Mouse (Mus musculus): ENCODE measurements around the gene Clip2.
A peak's percentile ranks its signal among the peaks of the same experiment; 100 is the strongest.
"Not testable (repeated sequence)": the region's sequence is repeated elsewhere in the genome, so short reads cannot be mapped to it uniquely, and the experiment has no call there.

Clip2 gene

DNA sequence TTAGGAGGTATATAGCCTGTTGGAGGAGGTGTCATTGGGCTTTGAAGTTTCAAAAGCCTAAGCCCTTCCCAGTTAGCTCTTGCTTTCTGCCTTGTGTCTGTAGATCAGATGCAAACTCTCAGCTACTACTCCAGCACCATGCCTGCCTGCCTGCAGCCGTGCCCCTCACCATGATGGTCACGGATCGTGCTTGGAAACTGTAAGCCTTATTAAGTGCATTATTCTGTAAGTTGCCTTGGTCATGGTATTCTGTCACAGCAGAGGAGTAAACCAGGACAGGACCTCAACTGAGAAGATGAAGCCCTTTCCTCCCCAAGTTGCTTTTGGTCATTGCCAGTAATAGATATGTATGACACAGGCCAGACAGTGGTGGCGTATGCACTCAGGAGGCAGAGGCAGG, 63.6 kb downstream of the Clip2 start:
- DNase-seq (ENCODE audit: low spot score) = no peak

GRCm38 (mm10) chr5:134488042-134488441, 64.2 kb downstream of the Clip2 start:
- DNase-seq (ENCODE audit: low spot score) = no peak

GRCm38 (mm10) chr5:134485900-134486665, 66.2 kb downstream of the Clip2 start:
- peak; percentile 68 for DNase-seq (ENCODE audit: low spot score)

- DNase-seq (ENCODE audit: low spot score) = no peak
Observed at GRCm38 (mm10) chr5:134485183-134485730, 67.0 kb downstream of the Clip2 start.

DNA sequence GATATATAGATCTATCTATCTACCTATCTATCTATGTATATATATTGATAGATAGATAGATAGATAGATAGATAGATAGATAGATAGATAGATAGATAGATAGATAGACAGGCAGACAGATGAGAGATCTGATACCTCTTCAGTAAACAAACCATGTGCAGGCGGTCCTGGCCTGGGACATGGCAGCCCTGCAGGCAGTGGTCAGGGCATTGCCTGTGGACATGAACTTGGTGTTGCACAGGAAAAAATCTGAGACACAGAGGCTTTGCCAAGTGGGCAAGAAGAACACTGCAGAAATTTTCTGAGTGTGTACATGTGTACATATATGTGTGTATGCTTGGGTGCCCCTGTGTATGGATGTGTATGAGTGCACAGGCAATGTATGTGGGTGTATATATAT, 68.9 kb downstream of the Clip2 start:
- no peak for DNase-seq (ENCODE audit: low spot score)

DNA sequence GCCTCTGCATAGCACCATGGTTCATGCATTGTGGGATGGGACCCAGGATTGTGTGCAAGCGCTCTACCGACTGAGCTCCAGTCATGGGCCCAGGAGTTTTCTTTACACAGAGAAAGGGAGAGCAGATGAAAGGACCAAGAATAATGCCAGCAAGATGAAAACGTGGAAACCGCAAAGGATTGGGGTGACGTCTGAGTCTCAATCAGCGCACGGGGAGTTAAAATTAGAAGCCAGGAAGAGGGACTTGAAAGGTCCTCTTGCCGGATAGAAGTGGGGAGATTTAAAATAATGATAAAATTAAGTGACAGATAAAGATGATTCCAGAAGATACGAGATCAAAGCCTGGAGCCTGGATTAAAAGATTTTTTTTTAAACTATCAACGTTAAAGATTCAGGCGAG, 69.9 kb downstream of the Clip2 start:
- DNase-seq (ENCODE audit: low spot score) = no peak

DNA sequence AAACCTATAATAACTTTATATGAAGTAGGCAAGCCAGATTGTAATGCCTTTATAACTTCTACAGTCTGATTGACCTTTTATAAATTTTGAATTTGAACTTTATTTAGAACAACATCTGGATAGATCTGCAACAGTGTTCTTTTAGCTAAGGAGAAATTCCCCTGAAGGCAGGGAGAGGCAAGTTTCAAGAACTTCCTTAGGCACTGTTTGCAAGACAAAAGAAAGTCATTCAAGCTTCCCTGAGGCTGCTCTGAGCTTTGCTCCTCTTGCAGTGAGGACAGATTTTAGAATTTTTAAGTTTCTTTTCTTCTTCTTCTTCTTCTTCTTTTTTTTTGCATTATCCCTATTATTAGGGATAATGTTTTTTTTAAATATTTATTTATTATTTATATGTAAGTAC, 73.3 kb downstream of the Clip2 start:
- not testable (repeated sequence) for DNase-seq (ENCODE audit: low spot score)

DNA sequence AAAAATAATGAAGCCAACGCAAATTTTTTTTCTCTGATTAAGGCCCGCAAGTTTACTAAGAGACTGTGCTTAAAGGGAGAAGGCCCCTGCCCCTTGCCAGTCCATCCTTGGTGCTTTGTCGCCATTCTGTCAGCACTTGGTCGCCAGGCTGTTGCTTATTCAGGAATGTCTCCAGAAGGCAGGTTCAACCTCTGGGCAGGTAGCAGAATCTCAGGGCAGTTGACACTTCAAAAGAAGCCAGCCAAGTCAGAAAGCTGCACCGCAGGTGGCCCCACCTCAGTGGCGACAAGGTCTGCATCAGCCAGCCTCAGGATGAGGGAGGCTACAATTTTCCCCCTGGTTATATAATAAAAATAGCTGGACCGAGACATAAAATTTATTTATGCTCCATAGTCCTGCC, 76.5 kb downstream of the Clip2 start:
- DNase-seq (ENCODE audit: low spot score) = not testable (repeated sequence)

- no peak for DNase-seq (ENCODE audit: low spot score)
Observed at GRCm38 (mm10) chr5:134475006-134475605, 77.1 kb downstream of the Clip2 start.

GRCm38 (mm10) chr5:134473902-134474301, 78.3 kb downstream of the Clip2 start:
- no peak for DNase-seq (ENCODE audit: low spot score)

DNA sequence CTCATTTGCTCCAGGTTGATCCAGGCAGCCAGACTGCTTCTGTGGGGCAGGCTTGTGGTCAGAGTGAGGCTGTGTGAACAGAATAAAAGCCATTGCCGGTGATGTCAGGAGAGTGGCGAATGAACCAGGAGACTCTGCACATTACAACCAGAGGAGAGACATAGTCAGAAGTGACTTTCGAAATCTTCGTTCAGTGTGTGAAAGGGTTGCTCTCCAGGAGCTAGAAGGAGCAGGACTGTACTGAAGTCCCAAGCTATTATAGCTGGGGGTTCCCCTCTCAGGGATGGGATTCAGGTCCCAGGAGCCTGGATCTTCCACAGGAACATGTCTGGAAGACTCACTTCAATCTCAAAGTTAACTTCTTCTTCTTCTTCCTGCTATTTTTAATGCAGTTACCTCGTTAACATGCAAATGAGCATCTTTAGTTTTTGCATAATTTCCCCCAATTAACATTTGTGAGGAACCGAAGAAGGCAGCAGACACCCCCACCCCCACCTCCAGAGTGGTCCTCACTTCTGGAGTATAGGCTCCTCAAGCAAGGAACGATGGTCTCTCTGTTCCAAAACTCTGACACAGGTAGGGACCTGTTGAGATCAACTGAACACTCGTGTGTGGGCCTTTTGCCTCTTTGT, 81.6 kb downstream of the Clip2 start:
- no peak for DNase-seq (ENCODE audit: low spot score)

- DNase-seq (ENCODE audit: low spot score) = no peak
Observed at GRCm38 (mm10) chr5:134469559-134470150, 82.6 kb downstream of the Clip2 start.

- no peak for DNase-seq (ENCODE audit: low spot score)
Observed at GRCm38 (mm10) chr5:134468158-134468765, 84.0 kb downstream of the Clip2 start.

- DNase-seq (ENCODE audit: low spot score) = no peak
Observed at GRCm38 (mm10) chr5:134467030-134467549, 85.1 kb downstream of the Clip2 start.

DNA sequence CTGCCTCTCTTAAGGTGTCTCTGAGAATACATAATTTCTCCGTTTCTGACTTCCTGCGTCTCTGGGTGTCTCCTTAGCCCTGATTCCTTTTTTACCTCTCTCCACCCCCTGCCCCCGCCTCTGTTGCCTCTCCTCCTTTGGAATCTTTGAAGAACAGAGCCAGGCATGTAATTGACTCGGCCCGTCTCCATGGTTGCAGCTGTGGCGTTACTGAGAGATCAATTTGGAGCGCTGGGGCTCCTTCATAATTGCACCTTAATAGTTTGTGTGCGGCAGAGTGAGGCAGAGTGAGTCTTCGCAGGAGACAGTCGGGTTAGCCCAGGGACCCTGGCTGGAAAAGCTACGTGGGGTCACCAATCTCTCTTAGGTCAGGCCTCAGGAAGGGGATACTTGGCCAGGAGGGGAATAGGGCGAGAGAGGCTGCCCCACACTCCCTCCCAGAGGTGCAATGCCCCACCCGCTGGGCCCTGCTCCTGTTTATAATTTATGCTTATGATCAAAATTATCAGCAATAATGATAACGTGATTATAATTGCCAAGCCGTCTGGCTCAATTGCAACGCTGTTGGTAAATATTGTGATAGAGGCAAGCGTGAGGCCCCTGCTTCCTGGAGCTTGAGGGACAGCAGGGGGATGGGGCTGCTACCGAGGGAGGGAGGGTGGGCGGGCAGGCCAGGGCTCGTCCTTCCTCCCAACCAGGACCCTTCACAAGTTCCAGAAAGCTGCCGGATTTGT, 85.8 kb downstream of the Clip2 start:
- no peak for DNase-seq (ENCODE audit: low spot score)

DNA sequence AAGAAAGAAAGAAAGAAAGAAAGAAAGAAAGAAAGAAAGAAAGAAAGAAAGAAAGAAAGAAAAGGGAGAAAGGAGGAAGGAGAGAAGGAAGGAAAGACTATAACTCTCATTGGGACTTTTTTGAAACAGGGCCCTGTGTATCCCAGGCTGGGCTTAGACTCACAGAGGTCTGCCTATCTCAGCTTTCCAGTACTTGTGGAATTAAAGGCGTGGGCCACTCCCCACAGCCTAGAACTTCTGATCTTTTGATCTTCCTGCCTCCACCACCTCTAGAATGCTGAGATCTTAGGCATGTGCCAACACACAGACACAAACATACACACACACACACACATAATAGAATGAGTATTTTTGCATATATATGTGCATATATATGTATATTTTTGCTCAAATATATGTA, 87.0 kb downstream of the Clip2 start:
- no peak for DNase-seq (ENCODE audit: low spot score)

DNA sequence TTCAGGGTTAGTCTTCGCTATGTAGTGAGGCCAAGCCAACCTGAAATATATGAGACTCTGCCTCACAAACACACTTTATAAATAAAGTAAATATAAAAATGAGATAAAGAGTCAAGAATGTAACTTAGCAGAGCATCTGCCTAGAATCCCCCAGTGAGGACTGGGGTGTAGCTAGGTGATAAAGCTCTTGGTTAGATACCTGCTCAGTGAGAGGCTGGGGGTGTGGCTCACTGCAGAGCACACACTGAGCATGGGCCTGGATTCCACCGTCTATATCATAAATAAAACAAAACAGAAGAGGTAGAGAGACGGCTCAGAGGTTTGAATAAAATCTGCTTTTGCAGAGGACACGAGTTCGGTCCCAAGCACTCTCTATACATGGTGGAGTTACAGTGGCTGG, 88.0 kb downstream of the Clip2 start:
- DNase-seq (ENCODE audit: low spot score) = no peak

DNA sequence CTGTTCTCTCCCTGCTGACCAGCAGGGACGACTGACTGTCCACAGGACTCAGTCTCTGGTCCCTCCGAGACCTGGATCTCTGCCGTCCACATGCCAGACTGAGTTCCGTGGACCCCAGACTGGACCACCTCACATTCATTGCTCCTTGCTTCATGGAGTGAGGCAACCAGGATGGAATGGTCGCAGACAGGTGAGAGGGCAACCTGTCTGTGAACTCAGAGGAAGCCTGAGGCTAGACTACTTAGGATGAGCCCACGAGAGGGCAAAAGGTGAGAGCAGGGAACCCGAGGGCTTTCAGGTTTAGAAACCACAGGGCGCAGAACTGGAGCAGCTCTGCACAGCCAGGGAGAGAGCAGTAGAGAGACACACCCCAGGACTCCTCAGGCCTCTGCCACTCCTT, 89.5 kb downstream of the Clip2 start:
- no peak for DNase-seq (ENCODE audit: low spot score)

DNA sequence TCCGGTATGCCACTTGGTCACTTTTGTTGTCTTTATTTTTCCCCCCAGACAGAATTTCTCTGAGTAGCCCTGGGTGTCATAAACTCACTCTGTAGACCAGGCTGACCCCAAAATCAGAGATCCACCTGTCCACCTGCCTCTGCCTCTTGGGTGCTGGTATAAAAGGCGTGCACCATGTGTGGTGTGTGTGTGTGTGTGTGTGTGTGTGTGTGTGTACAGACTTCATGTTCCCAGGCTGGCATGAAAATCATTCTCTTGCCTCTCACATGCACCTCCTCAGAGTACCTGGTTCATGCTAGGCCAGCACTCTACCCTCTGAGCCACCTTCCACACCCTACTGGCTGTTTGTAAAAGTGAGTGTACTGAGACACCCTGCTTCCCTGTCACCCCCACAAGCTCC, 89.9 kb downstream of the Clip2 start:
- no peak for DNase-seq (ENCODE audit: low spot score)

- DNase-seq (ENCODE audit: low spot score) = no peak
Observed at GRCm38 (mm10) chr5:134460546-134460945, 91.7 kb downstream of the Clip2 start.

GRCm38 (mm10) chr5:134459096-134459495, 93.1 kb downstream of the Clip2 start:
- no peak for DNase-seq (ENCODE audit: low spot score)

Measured in yolk sac, embryonic 10.5 days (tissue).